Mouse (Mus musculus): Measurements from ENCODE around the gene Sez6l. TPM values are rescaled to one million over a fixed set of nuclear protein-coding genes. Genes with fewer than 3 reads are reported as not detected.

Gene Sez6l
- polyA plus RNA-seq, 1 experiment from 2014 or later = 0.31 TPM

GRCm38 (mm10) chr5:112523331-112523730 lies 53.7 kb downstream of the Sez6l start:
- Histone ChIP-seq H3K36me3 (ENCODE audit: control insufficient read depth, insufficient read depth, low read length) (no peaks in the 10 kb centered on the region), H3K9ac (ENCODE audit: low read length) (no peak overlapping the region), H3K4me3 (ENCODE audit: control insufficient read depth in 1 of 2, insufficient read depth in 1 of 2, low read depth in 1 of 2, low read length in 2 of 2) (no peak overlapping the region), H3K9me3 (ENCODE audit: control insufficient read depth, low read length) (no peaks in the 10 kb centered on the region), H3K4me1 (ENCODE audit: control insufficient read depth in 2 of 2, insufficient read depth in 2 of 2, low read length in 2 of 2) (peaks cover 22 to 30% of the 10 kb centered on the region in 2 experiments), H3K27ac (replicated peaks in 1 of 2; ENCODE audit: control insufficient read depth in 1 of 2, insufficient read depth in 1 of 2, low read depth in 2 of 2, low read length in 2 of 2) (no peak overlapping the region), H3K27me3 (ENCODE audit: control insufficient read depth, insufficient read depth, low read length) (peaks cover 8% of the 10 kb centered on the region), H3K4me2 (ENCODE audit: low read length) (no peak overlapping the region)
- 82% methylated on average over 4 of the region's 4 CpGs for WGBS
- no peak for ATAC-seq (ENCODE audit: insufficient number of reproducible peaks, insufficient read depth, low FRiP score, low read depth)

- H3K9ac ChIP-seq (ENCODE audit: low read length) = no peak overlapping the region
- no peak for ATAC-seq (ENCODE audit: insufficient number of reproducible peaks, insufficient read depth, low FRiP score, low read depth)
- no peak overlapping the region for H3K4me3 ChIP-seq (ENCODE audit: control insufficient read depth in 1 of 2, insufficient read depth in 1 of 2, low read depth in 1 of 2, low read length in 2 of 2)
- no peak overlapping the region for H3K4me2 ChIP-seq (ENCODE audit: low read length)
- peaks cover 22 to 29% of the 10 kb centered on the region in 2 experiments for H3K4me1 ChIP-seq (ENCODE audit: control insufficient read depth in 2 of 2, insufficient read depth in 2 of 2, low read length in 2 of 2)
- H3K27ac ChIP-seq (replicated peaks in 1 of 2; ENCODE audit: control insufficient read depth in 1 of 2, insufficient read depth in 1 of 2, low read depth in 2 of 2, low read length in 2 of 2) = no peak overlapping the region
- WGBS = 19% methylated on average over 19 of the region's 19 CpGs
- H3K27me3 ChIP-seq (ENCODE audit: control insufficient read depth, insufficient read depth, low read length) = peaks cover 8% of the 10 kb centered on the region
- H3K9me3 ChIP-seq (ENCODE audit: control insufficient read depth, low read length) = no peaks in the 10 kb centered on the region
- no peaks in the 10 kb centered on the region for H3K36me3 ChIP-seq (ENCODE audit: control insufficient read depth, insufficient read depth, low read length)
These were observed 55.1 kb downstream of the Sez6l start for GRCm38 (mm10) chr5:112521703-112522527.

GRCm38 (mm10) chr5:112520826-112521702 lies 55.9 kb downstream of the Sez6l start:
- no peak overlapping the region for H3K27ac ChIP-seq (replicated peaks in 1 of 2; ENCODE audit: control insufficient read depth in 1 of 2, insufficient read depth in 1 of 2, low read depth in 2 of 2, low read length in 2 of 2)
- H3K4me2 ChIP-seq (ENCODE audit: low read length) = no peak overlapping the region
- H3K4me3 ChIP-seq (ENCODE audit: control insufficient read depth in 1 of 2, insufficient read depth in 1 of 2, low read depth in 1 of 2, low read length in 2 of 2) = no peak overlapping the region
- H3K4me1 ChIP-seq (ENCODE audit: control insufficient read depth in 2 of 2, insufficient read depth in 2 of 2, low read length in 2 of 2) = peaks cover 15 to 21% of the 10 kb centered on the region in 2 experiments
- H3K27me3 ChIP-seq (ENCODE audit: control insufficient read depth, insufficient read depth, low read length) = peaks cover 8% of the 10 kb centered on the region
- H3K9me3 ChIP-seq (ENCODE audit: control insufficient read depth, low read length) = no peaks in the 10 kb centered on the region
- ATAC-seq (ENCODE audit: insufficient number of reproducible peaks, insufficient read depth, low FRiP score, low read depth) = no peak
- H3K9ac ChIP-seq (ENCODE audit: low read length) = no peak overlapping the region
- WGBS = 27% methylated on average over 8 of the region's 8 CpGs
- H3K36me3 ChIP-seq (ENCODE audit: control insufficient read depth, insufficient read depth, low read length) = no peaks in the 10 kb centered on the region

GRCm38 (mm10) chr5:112518773-112519172 lies 58.2 kb downstream of the Sez6l start:
- Histone ChIP-seq H3K4me3 (ENCODE audit: control insufficient read depth in 1 of 2, insufficient read depth in 1 of 2, low read depth in 1 of 2, low read length in 2 of 2) (no peak overlapping the region), H3K27ac (replicated peaks in 1 of 2; ENCODE audit: control insufficient read depth in 1 of 2, insufficient read depth in 1 of 2, low read depth in 2 of 2, low read length in 2 of 2) (no peak overlapping the region), H3K4me1 (ENCODE audit: control insufficient read depth in 2 of 2, insufficient read depth in 2 of 2, low read length in 2 of 2) (peaks cover 4 to 11% of the 10 kb centered on the region in 2 experiments; a peak in 2 of 4 replicates), H3K4me2 (ENCODE audit: low read length) (no peak overlapping the region), H3K9ac (ENCODE audit: low read length) (no peak overlapping the region), H3K36me3 (ENCODE audit: control insufficient read depth, insufficient read depth, low read length) (no peaks in the 10 kb centered on the region), H3K27me3 (ENCODE audit: control insufficient read depth, insufficient read depth, low read length) (peaks cover 8% of the 10 kb centered on the region), H3K9me3 (ENCODE audit: control insufficient read depth, low read length) (no peaks in the 10 kb centered on the region)
- WGBS = 83% methylated on average over 2 of the region's 2 CpGs
- no peak for ATAC-seq (ENCODE audit: insufficient number of reproducible peaks, insufficient read depth, low FRiP score, low read depth)

GRCm38 (mm10) chr5:112517454-112517853 lies 59.5 kb downstream of the Sez6l start:
- Histone ChIP-seq H3K4me1 (ENCODE audit: control insufficient read depth in 2 of 2, insufficient read depth in 2 of 2, low read length in 2 of 2) (peaks cover 4 to 11% of the 10 kb centered on the region in 2 experiments; a peak in 2 of 4 replicates), H3K36me3 (ENCODE audit: control insufficient read depth, insufficient read depth, low read length) (no peaks in the 10 kb centered on the region), H3K4me2 (ENCODE audit: low read length) (no peak overlapping the region), H3K9ac (ENCODE audit: low read length) (no peak overlapping the region), H3K4me3 (ENCODE audit: control insufficient read depth in 1 of 2, insufficient read depth in 1 of 2, low read depth in 1 of 2, low read length in 2 of 2) (no peak overlapping the region), H3K27me3 (ENCODE audit: control insufficient read depth, insufficient read depth, low read length) (peaks cover 8% of the 10 kb centered on the region), H3K9me3 (ENCODE audit: control insufficient read depth, low read length) (no peaks in the 10 kb centered on the region), H3K27ac (replicated peaks in 1 of 2; ENCODE audit: control insufficient read depth in 1 of 2, insufficient read depth in 1 of 2, low read depth in 2 of 2, low read length in 2 of 2) (no peak overlapping the region)
- ATAC-seq (ENCODE audit: insufficient number of reproducible peaks, insufficient read depth, low FRiP score, low read depth) = no peak
- 80% methylated on average over 9 of the region's 9 CpGs for WGBS

GRCm38 (mm10) chr5:112516527-112516926 lies 60.5 kb downstream of the Sez6l start:
- H3K36me3 ChIP-seq (ENCODE audit: control insufficient read depth, insufficient read depth, low read length) = no peaks in the 10 kb centered on the region

GRCm38 (mm10) chr5:112510351-112510750 lies 66.6 kb downstream of the Sez6l start:
- WGBS = 52% methylated on average over 8 of the region's 8 CpGs
- no peak overlapping the region for H3K4me2 ChIP-seq (ENCODE audit: low read length)

More at GRCm38 (mm10) chr5:112516527-112516926, 60.5 kb downstream of the Sez6l start:
- no peak overlapping the region for H3K4me3 ChIP-seq (ENCODE audit: control insufficient read depth in 1 of 2, insufficient read depth in 1 of 2, low read depth in 1 of 2, low read length in 2 of 2)
- no peaks in the 10 kb centered on the region for H3K9me3 ChIP-seq (ENCODE audit: control insufficient read depth, low read length)
- no peak for ATAC-seq (ENCODE audit: insufficient number of reproducible peaks, insufficient read depth, low FRiP score, low read depth)
- 85% methylated on average over 3 of the region's 3 CpGs for WGBS
- H3K4me1 ChIP-seq (ENCODE audit: control insufficient read depth in 2 of 2, insufficient read depth in 2 of 2, low read length in 2 of 2) = peaks cover 0 to 5% of the 10 kb centered on the region in 2 experiments; a peak in 1 of 4 replicates
- no peak overlapping the region for H3K27ac ChIP-seq (replicated peaks in 1 of 2; ENCODE audit: control insufficient read depth in 1 of 2, insufficient read depth in 1 of 2, low read depth in 2 of 2, low read length in 2 of 2)
- no peak overlapping the region for H3K4me2 ChIP-seq (ENCODE audit: low read length)
- peaks cover 7% of the 10 kb centered on the region for H3K27me3 ChIP-seq (ENCODE audit: control insufficient read depth, insufficient read depth, low read length)
- no peak overlapping the region for H3K9ac ChIP-seq (ENCODE audit: low read length)

More at GRCm38 (mm10) chr5:112510351-112510750, 66.6 kb downstream of the Sez6l start:
- Histone ChIP-seq H3K9ac (ENCODE audit: low read length) (no peak overlapping the region), H3K4me1 (ENCODE audit: control insufficient read depth in 2 of 2, insufficient read depth in 2 of 2, low read length in 2 of 2) (no peaks in the 10 kb centered on the region), H3K27me3 (ENCODE audit: control insufficient read depth, insufficient read depth, low read length) (peaks cover 5% of the 10 kb centered on the region; the same call in 1 of the 2 replicates), H3K4me3 (ENCODE audit: control insufficient read depth in 1 of 2, insufficient read depth in 1 of 2, low read depth in 1 of 2, low read length in 2 of 2) (no peak overlapping the region), H3K27ac (replicated peaks in 1 of 2; ENCODE audit: control insufficient read depth in 1 of 2, insufficient read depth in 1 of 2, low read depth in 2 of 2, low read length in 2 of 2) (no peak overlapping the region), H3K36me3 (ENCODE audit: control insufficient read depth, insufficient read depth, low read length) (no peaks in the 10 kb centered on the region), H3K9me3 (ENCODE audit: control insufficient read depth, low read length) (0 out of 2 replicates have a peak, but pooled peaks cover 7% of the 10 kb centered on the region)
- ATAC-seq (ENCODE audit: insufficient number of reproducible peaks, insufficient read depth, low FRiP score, low read depth) = no peak

Measured in heart, embryonic 14.5 days (tissue).